Mouse (Mus musculus) forebrain, postnatal 0 days (tissue): Measurements from ENCODE around the gene Vps37b. TPM values are rescaled to one million over a fixed set of nuclear protein-coding genes. Genes with fewer than 3 reads are reported as not detected.

Source experiments
- ATAC-seq: fragments of 200-750 bp; cut with Nextera tagmentation; 2 replicates; pipeline ENCODE4 v1.8.0; 2017; ENCODE audit warnings: mild to moderate bottlenecking, moderate library complexity
- DNase-seq: peaks from one replicate; pipeline ENCODE4 v3.0.0-alpha.2; 2015
- H3K27ac ChIP-seq: fragments of 300-500 bp; sonication (generic); 2 replicates; pipeline ENCODE4 v1.5.1; 2014; ENCODE audit warnings: low read depth, mild to moderate bottlenecking, antibody characterized with exemption, low read length, moderate library complexity, mixed read lengths
- H3K27me3 ChIP-seq: fragments of 300-500 bp; sonication (generic); 2 replicates; pipeline ENCODE4 v1.6.1; 2014; ENCODE audit warnings: mild to moderate bottlenecking, low read length, mixed read lengths; ENCODE audit not compliant: insufficient read depth
- H3K36me3 ChIP-seq: fragments of 300-500 bp; sonication (generic); 2 replicates; pipeline ENCODE4 v1.6.1; 2014; ENCODE audit warnings: mild to moderate bottlenecking, moderate library complexity; ENCODE audit not compliant: insufficient read depth
- H3K4me1 ChIP-seq: fragments of 300-500 bp; sonication (generic); 2 replicates; pipeline ENCODE4 v1.6.1; 2014; ENCODE audit warnings: antibody characterized with exemption; ENCODE audit not compliant: insufficient read depth
- H3K4me2 ChIP-seq: fragments of 300-500 bp; sonication (generic); 2 replicates; pipeline ENCODE4 v1.6.1; 2014; ENCODE audit warnings: low read depth, mild to moderate bottlenecking, moderate library complexity
- H3K4me3 ChIP-seq: fragments of 300-500 bp; sonication (generic); 2 replicates; pipeline ENCODE4 v1.5.1; 2014; ENCODE audit warnings: low read depth, low read length, mixed read lengths
- H3K9ac ChIP-seq: fragments of 300-500 bp; sonication (generic); 2 replicates; pipeline ENCODE4 v1.6.1; 2014; ENCODE audit warnings: mild to moderate bottlenecking
- H3K9me3 ChIP-seq: fragments of 300-500 bp; sonication (generic); 2 replicates; pipeline ENCODE4 v1.6.1; 2016; ENCODE audit warnings: low read length
- CTCF ChIP-seq: sonication (generic); IDR thresholded peaks from 2 replicates; pipeline ENCODE4 v1.5.1; 2016; ENCODE audit warnings: antibody characterized with exemption, control low read depth, low read depth
- WGBS: fragments of 180-500 bp; shearing (Covaris S2); extraction: QIAGEN DNeasy Blood & Tissue Kit; methylation state at CpG from one replicate; pipeline ENCODE4 v1.1.7; 2014; 5-methylcytosine and 5-hydroxymethylcytosine counted together
- microRNA-seq, 2 experiments: library from miRNA; unstranded; fragments of <30 nt; microRNA quantifications; one replicate each; pipeline ENCODE4; 2016
- polyA plus RNA-seq: library from polyadenylated mRNA; unstranded; fragments of >200 nt; fragmentation: Nextera tagmentation; extraction: Ambion mirVana; gene quantifications from 2 replicates; pipeline ENCODE4 v1.2.1, GENCODE M21; 2015
- total RNA-seq: library from RNA; depleted of rRNA; stranded (reverse); fragments of >200 nt; gene quantifications from 2 replicates; pipeline ENCODE4 v1.2.3, GENCODE M21; 2014; rRNA removed

Vps37b gene
- total and polyA plus RNA-seq, 2 experiments from 2014 or later = 62.0 to 76.5 TPM

DNA sequence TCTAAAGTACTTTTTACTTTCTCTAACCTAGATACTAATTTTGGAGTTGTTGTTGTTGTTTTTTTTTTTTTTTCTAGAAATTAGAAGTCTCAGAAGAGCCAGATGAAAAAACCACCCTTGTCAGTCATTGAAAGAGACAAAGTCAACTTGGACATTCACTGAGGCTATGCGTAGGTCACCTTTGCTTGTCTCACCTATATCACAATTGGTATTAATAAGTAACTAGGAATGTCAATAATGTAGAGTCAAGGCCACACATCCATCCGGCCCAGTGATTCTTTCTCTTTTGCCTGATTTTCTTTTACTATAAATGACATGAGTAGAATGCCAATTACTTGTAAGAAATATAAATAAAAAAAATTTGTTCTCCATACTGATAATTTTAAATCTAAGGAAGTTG is 65.3 kb downstream of the Vps37b start:
- Histone ChIP-seq H3K4me3 (no peak overlapping the region), H3K9me3 (no peaks in the 10 kb centered on the region), H3K4me1 (no peaks in the 10 kb centered on the region), H3K27ac (no peak overlapping the region), H3K9ac (no peak overlapping the region), H3K36me3 (no peaks in the 10 kb centered on the region), H3K27me3 (no peaks in the 10 kb centered on the region), H3K4me2 (no peak overlapping the region)
- ATAC-seq (no peak), DNase-seq (no peak)
- TF ChIP-seq CTCF = no peak
- WGBS = 95% methylated on average over 2 of the region's 2 CpGs

DNA sequence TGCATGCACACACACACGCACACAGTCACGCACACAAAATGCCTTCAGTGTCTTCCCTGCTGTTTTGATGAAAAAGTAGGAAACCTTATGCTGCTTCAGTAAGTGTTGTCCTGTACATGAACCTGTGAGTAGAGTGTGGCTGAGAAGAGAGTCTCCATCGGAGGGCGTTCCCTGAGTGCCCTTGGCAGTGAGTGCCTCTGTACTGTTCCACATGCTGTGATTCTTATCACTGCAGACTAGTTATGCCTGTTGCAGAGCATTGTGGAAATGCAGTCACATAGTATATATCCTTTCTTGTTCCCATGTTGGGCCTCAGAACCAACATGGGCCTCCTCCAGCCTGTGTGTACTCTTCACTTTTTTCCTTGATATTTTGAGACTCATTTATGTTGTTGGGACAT is 67.9 kb downstream of the Vps37b start:
- Histone ChIP-seq H3K27me3 (no peaks in the 10 kb centered on the region), H3K4me3 (no peak overlapping the region), H3K9me3 (no peaks in the 10 kb centered on the region), H3K9ac (no peak overlapping the region), H3K4me1 (no peaks in the 10 kb centered on the region), H3K4me2 (no peak overlapping the region), H3K36me3 (no peaks in the 10 kb centered on the region), H3K27ac (no peak overlapping the region)
- WGBS = over 99% methylated on average over 4 of the region's 4 CpGs
- no peak for DNase-seq
- no peak for ATAC-seq
- no peak for TF ChIP-seq CTCF

DNA sequence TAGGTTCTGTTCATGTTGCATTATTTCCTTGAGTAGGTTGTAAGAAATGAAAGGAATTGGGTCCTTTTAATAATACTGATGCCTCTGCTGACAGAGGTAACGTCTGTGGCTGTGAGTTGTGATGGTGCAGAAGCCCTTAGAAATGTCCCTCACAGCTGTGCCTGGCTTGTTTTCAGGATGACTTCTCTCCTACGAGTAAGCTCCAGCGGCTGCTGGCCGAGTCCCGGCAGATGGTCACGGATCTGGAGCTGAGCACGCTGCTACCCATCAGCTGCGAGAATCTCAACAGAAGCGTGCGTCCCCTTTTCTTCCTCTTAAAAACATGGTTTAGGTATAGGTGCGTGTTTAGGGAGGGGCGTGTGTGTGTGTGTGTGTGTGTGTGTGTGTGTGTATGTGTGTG is 71.0 kb downstream of the Vps37b start:
- 80% methylated on average over 12 of the region's 12 CpGs for WGBS
- no peaks in the 10 kb centered on the region for H3K27me3 ChIP-seq
- H3K27ac ChIP-seq = no peak overlapping the region
- H3K4me1 ChIP-seq = no peaks in the 10 kb centered on the region
- H3K4me3 ChIP-seq = no peak overlapping the region
- DNase-seq (no peak), ATAC-seq (no peak)
- H3K36me3 ChIP-seq = no peaks in the 10 kb centered on the region
- no peak overlapping the region for H3K9ac ChIP-seq
- no peaks in the 10 kb centered on the region for H3K9me3 ChIP-seq
- no peak overlapping the region for H3K4me2 ChIP-seq
- no peak for TF ChIP-seq CTCF

DNA sequence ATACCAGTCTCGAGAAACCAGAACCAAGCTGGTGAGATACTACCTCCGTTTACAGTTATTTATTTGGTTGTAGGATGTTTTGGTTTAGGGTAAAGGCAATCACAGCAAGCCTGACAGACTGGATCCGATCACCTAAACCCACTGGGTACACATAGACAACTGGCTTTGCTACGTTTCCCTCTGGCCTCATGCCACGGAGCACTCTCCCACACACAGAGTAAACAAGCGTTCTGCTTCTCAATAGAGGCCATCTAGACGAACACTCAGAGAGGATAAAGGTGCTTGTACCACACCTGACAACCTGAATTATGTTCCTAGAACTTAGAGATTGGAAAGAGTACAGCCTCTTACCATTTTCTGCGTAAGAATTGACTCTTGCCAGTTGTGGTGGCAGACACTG is 71.9 kb downstream of the Vps37b start:
- 74% methylated on average over 8 of the region's 8 CpGs for WGBS
- ATAC-seq (no peak), DNase-seq (no peak)
- no peak overlapping the region for H3K4me2 ChIP-seq
- no peak overlapping the region for H3K4me3 ChIP-seq
- no peaks in the 10 kb centered on the region for H3K36me3 ChIP-seq
- no peaks in the 10 kb centered on the region for H3K9me3 ChIP-seq
- H3K9ac ChIP-seq = no peak overlapping the region
- no peak for TF ChIP-seq CTCF
- H3K4me1 ChIP-seq = no peaks in the 10 kb centered on the region
- no peak overlapping the region for H3K27ac ChIP-seq
- no peaks in the 10 kb centered on the region for H3K27me3 ChIP-seq

DNA sequence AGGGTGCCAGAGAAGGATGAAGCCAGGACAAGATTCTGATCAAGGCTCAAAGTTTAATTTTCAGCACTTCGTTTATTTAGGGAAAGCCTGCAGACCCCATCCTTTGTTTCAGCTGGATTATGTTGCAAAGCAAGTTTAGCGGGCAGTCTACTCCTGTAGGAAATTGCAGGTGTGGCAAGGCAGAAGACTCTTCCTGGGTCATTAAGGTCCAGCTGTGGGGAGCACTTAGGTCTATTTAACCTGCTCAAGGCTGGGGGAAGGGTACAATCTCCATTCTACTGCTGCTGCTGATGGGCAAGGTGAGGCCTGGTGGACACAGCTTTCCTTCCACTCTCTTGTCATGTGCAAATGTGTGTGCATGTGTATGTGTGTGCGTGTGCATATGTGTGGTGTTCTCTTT is 73.1 kb downstream of the Vps37b start:
- H3K27ac ChIP-seq = no peak overlapping the region
- no peaks in the 10 kb centered on the region for H3K36me3 ChIP-seq
- H3K4me2 ChIP-seq = no peak overlapping the region
- ATAC-seq = no peak
- no peaks in the 10 kb centered on the region for H3K27me3 ChIP-seq
- TF ChIP-seq CTCF = no peak
- no peak for DNase-seq
- no peaks in the 10 kb centered on the region for H3K9me3 ChIP-seq
- H3K4me1 ChIP-seq = no peaks in the 10 kb centered on the region
- 72% methylated on average over 3 of the region's 3 CpGs for WGBS
- no peak overlapping the region for H3K4me3 ChIP-seq
- H3K9ac ChIP-seq = no peak overlapping the region

DNA sequence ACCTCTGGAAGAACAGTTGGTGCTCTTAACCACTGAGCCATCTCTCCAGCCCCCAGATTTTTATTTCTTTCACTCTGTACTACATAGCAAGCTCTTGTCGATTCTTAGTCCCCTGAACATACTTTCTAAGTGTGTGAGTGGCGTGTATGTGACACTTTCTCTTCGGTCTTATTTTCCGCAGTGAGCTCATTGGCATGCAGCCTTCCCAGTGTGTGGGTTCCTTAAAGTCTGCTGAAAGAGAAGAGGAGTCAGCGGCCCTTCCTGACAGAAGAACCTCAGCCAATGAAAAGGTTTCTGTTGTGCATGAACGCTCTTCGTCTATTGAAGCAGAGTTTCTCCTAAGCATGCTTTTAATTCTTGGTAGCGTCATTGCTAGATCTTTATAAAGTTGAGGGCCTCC is 74.9 kb downstream of the Vps37b start:
- ATAC-seq (no peak), DNase-seq (no peak)
- H3K36me3 ChIP-seq = no peaks in the 10 kb centered on the region
- no peaks in the 10 kb centered on the region for H3K9me3 ChIP-seq
- no peaks in the 10 kb centered on the region for H3K27me3 ChIP-seq
- no peak overlapping the region for H3K27ac ChIP-seq
- H3K9ac ChIP-seq = no peak overlapping the region
- WGBS = 78% methylated on average over 8 of the region's 8 CpGs
- no peaks in the 10 kb centered on the region for H3K4me1 ChIP-seq
- no peak for TF ChIP-seq CTCF
- no peak overlapping the region for H3K4me3 ChIP-seq
- H3K4me2 ChIP-seq = no peak overlapping the region

Small RNA genes within 50 kb of the gene (microRNA-seq; reads per million reads assigned to microRNA genes)
- 0.61 to 1.2 reads per million in 2 experiments for gene Mir7032

Other genes starting within 250 kb of the Vps37b start
- not detected in 2 replicates for gene Hcar2, start 166.8 kb downstream of the Vps37b start, total RNA-seq
- gene Hcar2, start 166.8 kb downstream of the Vps37b start, polyA plus RNA-seq = not detected in 2 replicates
- 0.62 and 1.00 TPM in 2 replicates for gene Hcar1, start 152.2 kb downstream of the Vps37b start, total RNA-seq
- 0.60 and 0.61 TPM in 2 replicates for gene Hcar1, start 152.2 kb downstream of the Vps37b start, polyA plus RNA-seq
- gene Denr, start 125.1 kb downstream of the Vps37b start, total RNA-seq = 25.2 and 25.3 TPM in 2 replicates
- gene Denr, start 125.1 kb downstream of the Vps37b start, polyA plus RNA-seq = 128 and 130 TPM in 2 replicates
- 0.38 and 0.57 TPM in 2 replicates for gene Gm43518, start 104.9 kb downstream of the Vps37b start, total RNA-seq
- gene Gm43518, start 104.9 kb downstream of the Vps37b start, polyA plus RNA-seq = 0.30 and 1.2 TPM in 2 replicates
- 3.6 and 3.7 TPM in 2 replicates for gene Ccdc62, start 101.6 kb downstream of the Vps37b start, total RNA-seq
- 3.3 and 3.7 TPM in 2 replicates for gene Ccdc62, start 101.6 kb downstream of the Vps37b start, polyA plus RNA-seq
- gene Hip1r, start 58.6 kb downstream of the Vps37b start, total RNA-seq = 52.2 and 55.0 TPM in 2 replicates
- 22.2 and 29.8 TPM in 2 replicates for gene Hip1r, start 58.6 kb downstream of the Vps37b start, polyA plus RNA-seq
- 24.9 and 25.0 TPM in 2 replicates for gene Abcb9, start 63.5 kb upstream of the Vps37b start, total RNA-seq
- gene Abcb9, start 63.5 kb upstream of the Vps37b start, polyA plus RNA-seq = 13.9 and 19.7 TPM in 2 replicates
- gene Ogfod2, start 80.0 kb upstream of the Vps37b start, total RNA-seq = 56.0 and 58.3 TPM in 2 replicates
- gene Ogfod2, start 80.0 kb upstream of the Vps37b start, polyA plus RNA-seq = 40.7 and 44.2 TPM in 2 replicates
- 36.0 and 41.9 TPM in 2 replicates for gene Arl6ip4, start 83.8 kb upstream of the Vps37b start, total RNA-seq
- gene Arl6ip4, start 83.8 kb upstream of the Vps37b start, polyA plus RNA-seq = 95.6 and 98.3 TPM in 2 replicates
- 33.8 and 38.4 TPM in 2 replicates for gene Pitpnm2, start 217.5 kb upstream of the Vps37b start, total RNA-seq
- gene Pitpnm2, start 217.5 kb upstream of the Vps37b start, polyA plus RNA-seq = 9.2 and 10.1 TPM in 2 replicates